Mouse (Mus musculus): ENCODE measurements around the gene Rerg. TPM values are rescaled to one million over a fixed set of nuclear protein-coding genes. Genes with fewer than 3 reads are reported as not detected.

Gene Rerg
- total RNA-seq, 2 experiments from 2014 or later, result not detected

DNA sequence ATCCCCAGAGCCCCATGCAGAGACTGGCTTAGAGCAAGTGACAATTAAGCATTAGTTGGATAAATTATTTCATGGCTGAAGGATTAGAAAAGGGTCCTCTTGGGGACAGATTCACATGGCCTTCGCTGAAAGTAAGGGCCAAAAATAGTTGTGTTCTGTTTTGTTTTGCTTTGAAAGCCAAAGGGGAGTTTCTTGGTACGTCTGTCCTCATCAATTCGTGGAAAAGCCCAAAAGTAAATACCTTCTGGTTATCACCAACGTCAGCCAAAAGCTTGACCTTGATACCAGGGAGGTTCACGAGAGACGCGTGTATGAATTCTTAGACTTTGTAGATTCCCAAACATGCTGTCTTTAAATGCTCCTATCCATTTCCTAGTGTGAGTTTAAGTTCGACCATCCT is 31.5 kb downstream of the Rerg start:
- ATAC-seq (replicated peaks; ENCODE audit: low FRiP score, low TSS enrichment, poor library complexity, severe bottlenecking), result no peak

DNA sequence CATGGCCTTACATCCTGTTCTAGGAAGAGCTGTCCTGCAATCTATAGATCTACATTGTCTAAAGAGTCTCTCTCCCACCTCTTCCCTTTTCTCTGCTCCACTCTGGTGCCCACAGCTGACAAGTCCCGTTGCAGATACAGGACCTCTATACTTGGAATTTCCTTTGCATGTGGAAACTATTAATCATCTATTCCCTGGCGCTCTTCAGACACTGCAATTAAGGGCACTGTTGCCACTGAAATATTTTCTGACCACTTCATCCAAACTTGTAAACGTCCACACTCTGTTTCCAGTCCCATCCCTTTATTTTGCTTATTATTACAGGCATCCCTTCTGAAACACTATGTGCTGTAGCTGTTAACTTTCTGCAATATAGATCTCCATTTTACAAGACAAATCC is 31.9 kb downstream of the Rerg start:
- ATAC-seq (replicated peaks; ENCODE audit: low FRiP score, low TSS enrichment, poor library complexity, severe bottlenecking), result no peak

DNA sequence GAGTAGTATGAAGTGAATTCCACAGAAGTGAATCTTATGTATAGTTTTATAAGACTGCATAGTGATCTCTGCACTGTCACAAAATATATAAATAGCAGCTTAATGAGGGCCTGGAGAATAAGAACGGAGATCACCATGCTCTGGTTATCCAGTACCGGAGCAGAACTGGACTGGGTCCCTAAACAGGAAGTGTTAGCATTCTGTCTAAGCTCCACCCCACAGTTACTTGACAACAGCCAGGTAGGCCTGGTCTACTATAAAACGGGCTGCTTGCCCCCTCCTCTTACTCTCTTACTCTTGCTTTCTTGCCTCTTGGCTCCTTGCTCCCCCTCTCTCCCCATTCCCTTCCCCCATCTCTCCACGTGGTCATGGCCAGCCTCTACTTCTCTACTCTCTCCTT is 33.9 kb downstream of the Rerg start:
- no peak for ATAC-seq (replicated peaks; ENCODE audit: low FRiP score, low TSS enrichment, poor library complexity, severe bottlenecking)

DNA sequence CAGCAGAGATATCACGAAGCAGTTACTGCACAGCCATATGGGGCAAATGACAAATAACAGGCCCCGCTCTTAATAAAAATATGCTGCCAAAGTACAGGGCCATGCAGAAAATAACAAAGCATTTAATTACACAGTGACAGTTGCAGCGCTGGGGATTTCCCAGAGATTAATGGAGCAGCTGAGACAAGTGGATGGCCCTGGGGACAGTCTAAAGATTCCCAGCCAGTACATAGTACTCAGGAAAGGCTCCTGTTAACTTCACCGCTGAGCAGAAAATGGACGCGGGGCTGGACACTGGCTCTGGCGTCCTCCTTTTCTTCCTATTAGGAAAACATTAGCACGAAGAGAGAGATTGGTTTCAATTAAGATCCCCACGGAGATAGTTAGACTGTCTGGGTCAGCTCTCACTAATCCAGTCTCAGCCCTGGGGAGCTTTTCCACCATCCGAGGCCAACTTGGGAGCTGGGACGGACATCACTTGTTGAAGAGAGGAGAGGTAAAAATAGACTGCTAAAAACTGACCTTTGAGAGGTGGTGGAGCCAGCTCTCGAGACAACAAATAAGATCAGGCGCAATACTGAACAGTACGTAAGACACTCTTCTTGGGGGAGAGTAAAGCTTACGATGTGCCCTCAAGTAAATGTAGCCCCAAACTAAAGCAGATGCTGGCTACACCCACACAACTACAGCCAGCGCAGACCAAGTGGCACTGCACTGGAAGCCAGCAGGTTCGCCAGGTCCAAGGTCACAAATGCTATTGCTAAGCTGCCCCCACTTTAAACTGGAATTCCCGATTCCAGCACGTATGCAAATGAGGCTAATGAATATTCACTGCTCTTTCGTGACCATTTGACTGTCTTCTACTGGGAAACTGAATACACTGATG is 34.5 kb downstream of the Rerg start:
- ATAC-seq (replicated peaks; ENCODE audit: low FRiP score, low TSS enrichment, poor library complexity, severe bottlenecking), result no peak

DNA sequence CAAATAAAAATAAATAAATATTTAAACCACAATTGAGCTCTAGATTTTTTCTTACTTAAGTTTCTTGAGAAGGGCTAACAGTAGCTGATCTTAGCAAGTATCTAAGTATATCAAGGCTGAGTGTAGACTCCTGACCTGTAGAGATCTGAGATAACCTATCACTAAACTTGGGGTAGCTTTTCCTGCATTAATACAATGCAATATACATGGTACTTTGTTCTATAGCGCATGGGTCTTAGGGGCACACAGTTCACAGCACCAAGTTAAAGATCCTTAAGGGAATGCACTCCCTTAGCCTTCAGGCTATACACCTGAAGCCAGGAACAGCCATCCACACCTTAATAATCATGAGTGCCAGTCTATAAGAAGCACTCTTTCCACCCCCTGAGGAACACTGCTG is 38.5 kb downstream of the Rerg start:
- no peak for ATAC-seq (replicated peaks; ENCODE audit: low FRiP score, low TSS enrichment, poor library complexity, severe bottlenecking)

DNA sequence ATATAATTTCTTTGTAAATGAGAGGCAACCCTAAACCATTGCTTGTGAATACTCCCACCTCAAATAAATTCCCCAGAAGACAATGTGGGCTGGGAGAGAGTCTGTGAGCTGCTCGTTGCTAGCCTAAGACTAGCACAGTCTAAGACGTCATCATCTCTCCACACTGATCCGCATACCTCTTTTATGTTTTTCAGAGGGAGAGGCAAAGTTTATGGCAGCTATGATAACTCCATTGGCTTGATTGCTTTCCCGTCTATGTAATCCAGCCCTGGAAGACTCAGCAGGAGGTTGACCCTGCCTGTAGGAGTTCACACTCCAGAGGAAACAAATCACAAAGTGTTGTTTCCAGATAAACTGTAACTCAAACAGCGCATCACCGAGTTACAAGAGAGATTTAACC is 38.9 kb downstream of the Rerg start:
- ATAC-seq (replicated peaks; ENCODE audit: low FRiP score, low TSS enrichment, poor library complexity, severe bottlenecking), result no peak

DNA sequence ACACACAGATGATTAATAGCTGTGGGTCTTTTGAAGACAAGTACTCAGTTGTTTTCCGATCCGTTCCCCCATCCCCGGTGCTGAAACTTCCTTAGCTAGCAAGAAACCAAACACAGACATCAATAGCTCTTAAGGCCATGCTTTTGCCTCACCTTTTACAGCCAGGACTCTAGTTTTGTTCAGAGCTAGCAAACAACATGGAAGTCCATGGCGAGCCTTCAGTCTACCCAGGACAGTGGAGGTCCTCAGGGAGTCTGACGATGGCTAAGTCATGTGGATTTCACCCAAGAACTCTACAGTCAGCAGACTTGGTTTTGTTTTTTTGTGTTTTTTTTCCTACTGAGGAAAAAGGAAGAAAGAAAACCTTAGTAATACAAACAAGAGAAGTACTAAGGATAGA is 43.4 kb downstream of the Rerg start:
- no peak for ATAC-seq (replicated peaks; ENCODE audit: low FRiP score, low TSS enrichment, poor library complexity, severe bottlenecking)

DNA sequence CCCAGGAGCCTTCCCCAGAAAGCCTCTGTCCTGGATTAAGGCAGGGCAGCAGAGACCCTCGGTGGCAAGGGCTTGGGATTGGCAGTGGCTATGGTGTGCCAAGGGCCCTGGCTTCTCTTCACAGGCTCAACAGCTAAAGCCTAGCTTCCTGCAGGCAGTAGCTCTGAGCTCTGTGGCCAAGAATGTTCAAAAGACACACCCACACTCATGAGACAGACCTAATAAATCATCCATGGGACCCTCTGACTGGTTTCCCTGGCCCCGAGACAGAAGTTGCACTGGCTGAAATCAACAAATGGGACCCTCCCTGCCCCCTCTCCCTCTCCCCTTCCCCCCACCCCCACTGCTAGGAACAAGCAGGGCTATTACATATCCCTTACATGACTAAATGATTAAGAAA is 44.1 kb downstream of the Rerg start:
- no peak for ATAC-seq (replicated peaks; ENCODE audit: low FRiP score, low TSS enrichment, poor library complexity, severe bottlenecking)

DNA sequence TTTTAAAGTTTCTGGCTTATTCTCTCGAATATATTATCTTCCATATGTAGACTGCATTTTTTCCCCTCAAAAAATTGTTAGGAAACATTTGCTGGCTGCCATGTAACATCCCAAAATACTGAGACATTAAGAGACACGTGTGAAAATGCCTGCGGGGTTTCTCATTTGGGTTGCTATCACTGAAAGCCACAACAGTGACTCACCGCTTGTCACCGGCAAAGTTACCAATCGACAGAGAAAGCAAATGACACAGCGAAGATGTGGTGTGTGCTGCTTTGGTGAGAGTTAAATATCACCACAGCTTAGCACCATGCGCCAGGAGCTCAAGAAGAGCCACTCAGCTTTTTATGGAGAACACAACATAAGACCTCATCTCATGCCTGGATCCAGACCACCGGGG is 44.9 kb downstream of the Rerg start:
- ATAC-seq (replicated peaks; ENCODE audit: low FRiP score, low TSS enrichment, poor library complexity, severe bottlenecking), result no peak

DNA sequence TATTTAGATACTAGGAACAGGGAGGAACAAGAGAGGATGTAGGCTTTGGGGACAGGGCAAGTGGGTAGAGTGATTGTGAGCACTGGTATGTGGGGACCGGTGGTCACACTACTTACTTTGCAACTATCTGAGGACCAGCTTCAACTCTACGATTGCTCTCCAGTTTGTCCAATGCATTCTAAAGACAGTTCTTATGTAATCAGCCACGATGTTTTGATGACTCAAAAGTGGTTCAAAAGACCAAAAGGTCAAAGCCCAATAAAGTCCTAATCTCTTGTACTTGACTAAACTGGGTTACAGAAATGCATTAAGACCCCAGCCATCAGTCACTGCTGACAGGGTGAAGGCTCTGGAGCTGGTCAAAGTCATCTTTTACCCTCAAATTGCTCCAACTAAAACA is 45.3 kb downstream of the Rerg start:
- no peak for ATAC-seq (replicated peaks; ENCODE audit: low FRiP score, low TSS enrichment, poor library complexity, severe bottlenecking)

DNA sequence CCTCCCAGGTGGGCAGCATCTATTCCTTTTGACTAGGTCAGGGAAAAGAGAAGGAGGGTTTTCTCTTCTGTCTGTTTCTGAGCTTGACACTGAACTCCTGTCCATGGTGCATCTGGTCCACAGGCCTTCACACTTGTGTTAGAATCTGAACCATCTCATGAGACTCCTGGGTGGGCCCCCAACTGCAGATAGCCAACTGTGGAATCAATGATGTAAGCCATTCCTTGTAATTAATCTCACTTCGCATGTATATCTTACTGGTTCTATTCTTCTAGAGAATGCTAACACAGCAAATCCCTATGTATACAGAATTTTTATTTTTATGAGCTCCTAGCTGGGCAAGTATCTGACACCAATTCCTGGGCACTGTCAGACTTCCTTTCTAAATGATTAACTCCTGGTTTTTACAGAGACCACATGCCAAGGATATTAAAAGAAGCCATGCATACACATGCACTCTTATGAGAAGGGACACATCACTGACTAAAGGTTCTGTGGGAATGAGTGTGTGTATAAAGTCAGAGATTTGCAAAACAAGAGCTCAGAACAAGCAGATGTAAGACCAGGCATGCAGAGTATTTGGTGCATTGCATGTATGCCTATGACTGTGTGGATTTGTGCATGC is 53.3 kb downstream of the Rerg start:
- no peak for ATAC-seq (replicated peaks; ENCODE audit: low FRiP score, low TSS enrichment, poor library complexity, severe bottlenecking)

DNA sequence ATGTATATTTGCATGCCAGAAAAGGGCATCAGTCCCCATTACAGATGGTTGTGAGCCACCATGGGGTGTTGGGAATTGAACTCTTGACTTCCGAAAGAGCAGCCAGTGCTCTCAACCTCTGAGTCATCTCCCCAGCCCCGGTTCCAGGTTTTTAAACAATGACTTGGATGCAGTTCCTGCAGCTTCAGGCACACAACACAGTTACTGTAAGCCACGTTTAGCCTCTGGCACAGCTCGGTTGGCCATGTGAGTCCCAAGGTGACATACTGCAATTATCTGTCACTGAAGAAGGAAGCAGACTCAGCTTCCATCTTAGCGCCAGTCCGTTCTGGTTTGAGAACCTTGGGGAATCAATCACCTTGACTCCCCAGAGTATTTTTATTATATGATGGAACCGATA is 55.4 kb downstream of the Rerg start:
- no peak for ATAC-seq (replicated peaks; ENCODE audit: low FRiP score, low TSS enrichment, poor library complexity, severe bottlenecking)

DNA sequence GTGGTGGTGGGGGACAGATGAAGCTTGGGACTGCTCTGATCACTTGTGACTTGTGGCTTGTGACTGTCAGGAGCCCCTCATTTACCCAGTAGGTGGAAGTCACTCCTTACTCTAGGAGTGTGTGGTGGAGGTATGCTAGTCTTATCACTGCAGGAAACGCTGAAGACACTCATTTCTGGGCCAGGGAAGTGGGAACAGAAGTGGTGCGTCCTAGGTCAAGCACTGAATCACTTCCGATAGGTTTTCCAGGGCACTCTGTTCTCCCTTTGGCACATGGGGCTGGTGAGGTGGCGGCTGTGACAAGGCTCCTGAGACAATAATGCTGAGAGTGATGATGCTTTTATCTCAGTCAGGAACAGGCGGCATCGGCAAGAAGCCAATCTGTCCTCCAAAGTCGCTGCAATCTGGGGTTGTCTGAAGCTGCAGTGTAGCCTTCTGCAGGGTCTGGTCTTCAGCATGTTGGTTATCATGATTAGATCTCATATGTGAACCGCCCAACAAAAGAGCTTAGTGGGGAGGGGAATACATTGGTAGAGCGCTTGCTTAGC is 59.0 kb downstream of the Rerg start:
- ATAC-seq (replicated peaks; ENCODE audit: low FRiP score, low TSS enrichment, poor library complexity, severe bottlenecking), result no peak

DNA sequence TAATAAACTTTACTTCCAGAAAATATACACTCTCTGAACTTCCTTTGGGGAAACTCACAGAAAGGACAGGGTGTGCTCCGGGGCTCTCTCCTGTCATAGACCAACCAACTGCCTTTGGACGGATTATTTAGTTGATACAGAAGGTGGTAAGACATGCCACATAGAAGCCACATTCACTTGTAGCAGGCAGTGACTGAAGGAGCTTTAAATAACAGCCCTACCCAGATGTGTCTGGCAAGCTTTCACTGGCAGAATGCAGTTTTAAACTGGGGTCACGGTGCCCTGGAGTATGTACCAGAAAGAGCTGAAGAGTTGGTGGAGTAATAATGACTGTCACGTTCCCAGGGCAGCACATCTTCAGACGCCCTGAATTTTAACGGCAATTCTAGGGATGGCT is 59.5 kb downstream of the Rerg start:
- no peak for ATAC-seq (replicated peaks; ENCODE audit: low FRiP score, low TSS enrichment, poor library complexity, severe bottlenecking)

DNA sequence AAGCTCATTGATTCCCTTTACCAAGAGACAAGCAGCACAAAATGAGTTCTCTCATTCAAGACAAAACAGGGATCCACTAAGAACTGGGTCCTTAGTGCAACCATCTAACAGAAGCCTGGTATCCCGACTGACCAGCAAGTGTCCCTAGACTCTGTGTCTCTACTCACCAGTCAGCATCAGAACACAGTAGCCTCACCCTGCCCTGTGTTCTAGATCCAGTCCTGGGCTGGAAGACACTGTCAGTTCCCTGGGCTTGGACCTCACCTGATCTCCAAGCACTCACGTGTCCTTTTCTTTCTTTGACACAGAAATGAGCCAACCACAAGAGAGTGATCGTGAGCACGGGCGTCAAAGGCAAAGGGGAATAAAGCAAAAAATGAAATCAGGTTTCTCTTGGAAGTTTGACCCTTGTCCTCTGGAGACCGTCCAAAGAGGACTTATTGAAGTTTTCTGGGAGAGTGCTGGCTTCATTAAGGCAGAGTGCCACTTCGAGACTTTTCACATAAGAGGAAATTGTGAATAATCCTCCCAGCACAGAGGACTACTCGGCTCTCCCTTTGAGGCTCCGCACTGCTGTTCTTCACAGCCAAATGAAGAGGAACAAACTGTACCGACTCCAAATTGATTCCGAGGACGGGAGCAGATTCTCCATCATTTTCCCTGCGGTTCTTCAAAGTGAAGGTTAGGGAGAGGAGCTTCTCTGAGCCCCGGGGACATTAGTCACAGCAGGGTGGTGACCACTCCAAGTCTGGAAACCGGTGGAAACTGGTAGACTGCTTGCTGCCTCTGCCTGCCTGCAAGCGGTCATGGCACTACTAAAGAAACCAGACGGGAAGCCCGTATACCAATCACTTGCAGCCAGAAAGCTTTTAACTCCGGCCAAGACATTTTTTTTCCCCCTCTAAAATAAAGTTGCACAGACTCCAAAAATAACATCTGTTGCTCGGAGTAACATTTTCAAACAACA is 60.2 kb downstream of the Rerg start:
- no peak for ATAC-seq (replicated peaks; ENCODE audit: low FRiP score, low TSS enrichment, poor library complexity, severe bottlenecking)

DNA sequence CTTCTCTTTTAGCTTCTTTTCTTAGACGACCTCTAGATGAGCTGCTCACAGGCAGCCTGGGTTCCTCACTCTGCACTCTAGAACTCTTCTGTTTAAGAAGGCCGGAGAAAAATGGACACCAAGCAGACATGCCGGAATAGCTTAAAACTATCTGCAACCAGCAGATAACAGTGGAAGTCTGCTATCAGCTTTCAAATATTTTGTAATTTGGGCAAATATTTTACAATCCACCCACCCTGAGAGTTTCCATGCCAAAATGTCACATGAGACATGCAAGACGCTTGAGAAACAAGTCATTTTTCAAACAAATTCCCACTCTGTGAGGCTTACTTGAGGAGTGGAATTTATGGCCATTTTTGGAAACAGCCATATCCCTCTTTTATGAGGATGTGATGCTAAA is 65.0 kb downstream of the Rerg start:
- no peak for ATAC-seq (replicated peaks; ENCODE audit: low FRiP score, low TSS enrichment, poor library complexity, severe bottlenecking)

DNA sequence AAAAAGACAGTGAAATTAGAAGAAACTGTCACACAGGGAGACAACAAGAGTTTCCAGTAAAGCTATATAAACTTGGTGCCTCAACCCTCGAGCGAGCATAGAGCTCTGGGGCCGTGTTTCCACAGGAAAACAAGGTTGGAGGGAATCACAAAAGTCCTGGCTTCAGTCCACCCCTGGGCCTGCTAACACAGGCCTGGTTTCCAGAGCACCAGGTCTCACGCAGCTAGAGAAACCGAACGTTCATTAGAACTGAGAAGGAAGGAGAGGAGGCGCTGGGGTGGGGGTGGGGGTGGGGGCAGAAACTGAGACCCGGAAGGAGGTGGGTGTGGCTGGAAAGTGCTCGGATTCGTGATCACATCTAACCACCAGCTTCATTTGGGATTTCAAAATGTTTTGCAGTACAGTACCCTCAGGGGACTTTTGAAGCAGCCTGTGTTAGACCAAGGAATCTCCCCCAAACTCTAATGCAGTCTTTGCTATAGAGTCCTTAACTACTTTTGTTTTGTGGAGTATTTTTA is 67.6 kb downstream of the Rerg start:
- no peak for ATAC-seq (replicated peaks; ENCODE audit: low FRiP score, low TSS enrichment, poor library complexity, severe bottlenecking)

DNA sequence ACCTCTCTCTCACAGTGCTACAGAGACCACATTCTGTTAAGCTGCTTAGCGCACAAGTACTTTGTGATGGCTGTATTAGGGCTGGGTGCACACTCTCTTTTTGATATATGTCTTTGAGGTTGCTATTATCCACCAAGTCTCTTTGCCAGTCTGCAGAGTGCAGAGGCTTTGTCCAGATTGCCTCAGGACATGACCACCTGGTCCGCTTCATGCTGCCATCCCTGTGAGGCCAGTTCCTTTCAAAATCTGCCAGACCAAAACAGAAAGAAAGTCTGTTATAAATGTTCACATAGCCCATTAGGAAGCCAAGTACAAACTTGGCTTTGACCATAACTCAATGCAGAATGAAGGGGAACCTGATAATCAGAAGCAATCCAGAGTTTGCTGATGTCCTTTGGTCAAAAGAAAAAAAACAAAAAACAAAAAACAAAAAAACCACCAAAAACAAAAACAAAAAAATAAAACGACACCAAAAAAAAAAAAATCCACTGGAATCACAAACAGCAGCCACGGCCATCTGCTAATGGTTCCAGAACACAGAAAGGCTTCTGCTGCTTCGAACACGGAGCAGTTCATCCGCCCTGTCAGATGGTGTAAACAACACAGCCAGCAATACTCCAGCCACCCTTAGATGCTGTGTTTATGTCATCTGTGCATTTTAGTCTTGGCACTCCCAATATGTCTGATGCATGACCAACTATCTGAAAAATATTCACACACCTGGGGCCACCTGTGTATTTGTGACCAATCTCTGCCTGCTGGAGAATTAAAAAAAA is 68.2 kb downstream of the Rerg start:
- ATAC-seq (replicated peaks; ENCODE audit: low FRiP score, low TSS enrichment, poor library complexity, severe bottlenecking), result no peak

DNA sequence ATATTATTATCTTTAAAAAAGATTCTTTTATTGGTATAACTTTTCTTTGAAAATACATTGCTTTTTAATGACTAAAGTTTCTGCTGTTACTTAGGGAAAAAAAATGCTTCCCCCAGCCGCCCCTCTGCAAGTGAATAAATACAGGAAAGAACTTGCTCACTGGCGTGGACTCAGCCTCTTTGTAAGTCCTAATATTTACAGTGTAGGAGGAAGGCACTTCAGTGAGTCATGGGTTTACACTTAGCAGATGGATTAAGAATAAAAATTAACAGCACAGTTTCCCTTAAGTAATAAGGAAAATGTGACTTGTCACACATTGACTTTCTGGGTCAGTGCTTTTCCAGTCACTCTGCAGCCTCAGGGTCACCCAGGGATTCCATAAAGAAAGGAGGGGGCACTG is 70.0 kb downstream of the Rerg start:
- ATAC-seq (replicated peaks; ENCODE audit: low FRiP score, low TSS enrichment, poor library complexity, severe bottlenecking), result no peak
